Mouse (Mus musculus) T-helper 1 cell (primary cell): Measurements from ENCODE around the gene Galt.

Experiments
- in situ Hi-C: fragments of 300-600 bp; cut with MboI, MseI; formaldehyde crosslinking; loops from one replicate; pipeline ENCODE4 v1.15.1; 2025; ENCODE audit warnings: high pct_unique_total_duplicates

Gene Galt

DNA sequence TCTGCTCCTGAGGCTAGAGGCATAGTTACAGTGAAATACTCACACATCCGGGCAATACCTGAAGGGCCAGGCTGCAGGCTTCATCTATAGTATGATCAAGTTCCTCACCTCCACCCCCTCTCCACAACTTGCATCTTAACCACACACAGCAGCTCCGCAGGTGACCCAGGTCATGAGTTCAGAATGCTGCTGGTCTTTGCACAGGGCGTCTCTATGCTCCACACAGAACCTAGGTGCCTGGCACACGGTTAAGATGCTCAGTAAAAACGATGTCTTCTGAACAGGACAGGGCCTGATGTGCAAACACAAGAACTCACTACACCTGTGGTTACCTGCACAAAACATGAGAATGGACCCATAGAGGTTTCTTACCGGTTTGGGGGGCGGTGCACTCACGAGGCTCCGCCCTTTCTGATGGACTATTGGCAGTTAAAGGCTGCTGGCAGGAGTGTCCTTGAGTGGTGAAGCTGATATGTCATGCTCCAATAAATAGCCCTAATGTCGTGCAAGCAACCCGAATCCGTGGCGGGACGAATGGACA lies at the start of gene Galt:
TSS of gene Galt (plus strand) at position 432 of the 541 bp plus-strand sequence.
- in situ Hi-C loops = loop anchor here (25.0 kb wide), 1 partner anchor 157 kb away; the partner anchor contains the start of gene Gm21541

DNA sequence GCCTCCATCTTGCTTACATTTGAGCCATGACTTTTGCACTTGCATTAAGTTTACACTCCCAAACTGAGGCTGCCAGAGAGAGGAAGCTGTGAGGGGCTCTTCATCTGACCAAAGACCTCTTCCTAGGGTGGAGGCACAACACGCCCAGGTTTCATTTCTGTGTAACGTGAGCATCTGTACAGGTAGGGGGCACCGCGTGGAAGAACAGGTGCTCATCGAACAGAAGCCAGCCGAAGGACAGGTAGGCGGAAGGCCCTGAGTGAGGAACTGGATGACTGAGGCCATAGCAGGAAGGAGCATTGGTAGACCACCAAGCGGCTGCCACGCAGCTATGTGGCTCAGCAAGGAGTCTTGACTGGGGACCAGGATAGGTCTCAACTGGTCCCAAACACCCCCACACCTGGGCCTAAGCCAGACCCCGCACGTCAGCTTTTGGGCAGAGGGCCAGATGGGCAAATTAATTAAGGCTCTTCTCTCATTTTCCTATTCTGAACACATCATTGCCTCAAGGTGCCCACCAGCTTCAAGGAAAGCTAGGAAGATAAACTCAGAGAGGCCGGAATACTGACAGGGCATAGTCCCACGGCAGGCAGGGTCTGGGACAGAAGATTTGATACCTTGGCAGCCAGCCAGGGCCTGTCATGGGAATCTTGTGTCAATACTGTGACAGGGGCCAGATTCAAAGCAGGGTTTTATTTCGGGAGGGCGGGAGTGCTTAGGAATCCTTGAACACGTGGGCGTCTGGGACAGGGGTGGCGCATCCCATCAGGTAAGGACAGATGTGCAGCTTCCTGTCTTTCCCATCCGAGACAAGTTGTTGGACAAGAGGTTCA lies 48.9 kb upstream of the Galt start:
- in situ Hi-C loops = loop anchor here (25.0 kb wide), 1 partner anchor 994 kb away; the partner anchor contains the start of genes Aptx and Dnaja1

DNA sequence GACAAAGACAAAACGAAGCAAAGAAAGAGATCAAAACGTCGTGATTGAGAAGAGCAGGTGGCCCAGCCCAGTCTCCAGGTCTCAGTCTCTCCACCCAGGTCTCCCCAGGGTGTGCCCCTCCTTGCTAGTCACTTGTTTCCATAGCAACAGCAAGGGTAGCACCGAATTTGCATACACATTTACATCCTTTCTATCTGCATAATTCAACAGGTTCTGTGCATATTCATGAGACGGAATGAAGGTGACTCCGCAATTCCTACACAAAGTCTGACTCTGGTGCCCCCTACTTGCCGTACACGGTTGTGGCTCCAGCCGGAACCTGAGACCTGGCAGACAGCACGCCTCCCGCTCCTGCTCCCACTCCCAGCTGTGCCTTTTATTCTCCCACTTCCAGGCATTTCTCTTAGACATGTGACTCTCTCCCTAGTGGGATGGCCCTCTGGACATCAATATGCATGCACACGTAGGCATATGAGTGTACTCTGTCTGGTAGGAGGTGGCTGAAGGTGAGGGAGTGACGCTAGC lies 48.0 kb upstream of the Galt start:
- in situ Hi-C loops = loop anchor here (25.0 kb wide), 1 partner anchor 995 kb away; the partner anchor contains the start of genes Aptx and Dnaja1

DNA sequence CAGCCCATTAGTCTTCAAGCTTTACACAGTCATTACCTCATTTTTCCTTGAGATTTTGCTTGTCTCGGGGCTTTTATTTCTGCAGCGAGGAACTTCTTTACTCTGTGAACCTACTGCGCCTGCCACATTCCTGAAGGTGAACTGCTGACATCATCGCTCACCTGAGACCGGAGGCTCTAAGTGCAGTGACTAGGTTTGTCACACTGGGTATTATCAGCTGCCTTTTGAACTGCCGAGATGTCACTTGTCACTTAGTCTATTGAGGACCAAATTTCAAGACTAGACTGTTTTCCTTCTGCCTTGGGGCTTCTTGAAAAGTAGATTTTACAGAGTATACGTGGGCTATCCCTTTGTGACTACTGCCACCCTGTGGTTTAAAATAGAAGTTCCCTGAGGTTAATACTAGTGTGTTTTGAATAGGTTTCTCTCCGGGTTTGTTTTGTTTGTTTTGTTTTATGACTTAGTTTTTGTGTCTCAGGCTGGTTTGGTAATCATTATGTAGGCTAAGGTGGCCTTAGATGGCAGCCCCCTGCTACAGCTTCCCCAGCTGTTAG lies 46.8 kb upstream of the Galt start:
- in situ Hi-C loops = loop anchor here (25.0 kb wide), 1 partner anchor 996 kb away; the partner anchor contains the start of genes Aptx and Dnaja1

DNA sequence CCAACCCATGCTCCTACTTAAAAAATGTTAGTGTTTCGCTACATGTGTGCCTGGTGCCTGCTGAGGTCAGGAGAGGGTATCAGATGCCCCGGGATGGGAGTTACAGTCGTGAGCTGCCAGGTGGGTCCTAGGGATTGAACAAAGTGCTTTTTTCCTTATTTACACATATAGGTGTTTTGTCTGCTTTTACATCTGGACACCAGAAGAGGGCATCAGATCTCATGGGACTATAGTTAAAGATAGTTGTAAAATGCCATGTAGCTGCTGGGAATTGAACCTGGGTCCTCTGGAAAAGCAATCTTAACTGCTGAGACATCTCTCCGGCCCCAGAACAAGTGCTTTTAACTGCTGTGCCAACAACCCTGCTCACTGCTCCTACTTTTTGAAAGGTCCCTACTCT lies 44.8 kb upstream of the Galt start:
- in situ Hi-C loops = loop anchor here (25.0 kb wide), 1 partner anchor 998 kb away; the partner anchor contains the start of genes Aptx and Dnaja1

DNA sequence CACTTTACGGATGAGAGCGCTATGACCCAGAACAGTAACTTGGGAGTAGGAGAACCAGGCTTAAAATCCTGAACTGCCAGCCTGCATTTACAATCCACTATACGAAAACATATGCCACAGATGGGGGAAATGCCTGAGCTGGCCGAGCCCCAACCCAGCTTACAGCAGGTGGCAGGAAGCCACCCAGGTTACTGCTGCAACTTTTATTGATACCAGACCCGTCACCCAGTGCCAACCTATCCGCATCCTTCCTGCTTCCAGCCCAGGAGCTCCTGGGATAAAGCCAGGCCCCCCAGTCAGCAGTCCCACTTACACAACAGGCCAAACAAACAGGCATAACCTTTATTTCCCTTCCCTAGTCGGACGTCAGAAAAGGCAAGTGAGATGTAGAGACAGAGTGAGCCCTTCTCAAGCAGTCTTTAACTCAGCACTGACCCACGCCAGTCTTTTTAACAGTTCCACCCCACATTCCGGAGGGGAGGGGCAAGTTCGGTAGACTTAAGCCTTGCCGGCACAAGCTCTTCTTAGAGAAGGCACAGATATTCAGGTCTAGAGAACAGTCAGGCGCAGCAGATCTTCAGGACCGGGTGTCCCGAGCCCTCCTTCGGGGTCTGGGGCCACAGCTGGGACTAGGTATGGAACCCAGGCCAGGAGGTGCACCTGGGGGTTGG lies 43.2 kb upstream of the Galt start:
- in situ Hi-C loops = loop anchor here (25.0 kb wide), 1 partner anchor 1000 kb away; the partner anchor contains the start of genes Aptx and Dnaja1

DNA sequence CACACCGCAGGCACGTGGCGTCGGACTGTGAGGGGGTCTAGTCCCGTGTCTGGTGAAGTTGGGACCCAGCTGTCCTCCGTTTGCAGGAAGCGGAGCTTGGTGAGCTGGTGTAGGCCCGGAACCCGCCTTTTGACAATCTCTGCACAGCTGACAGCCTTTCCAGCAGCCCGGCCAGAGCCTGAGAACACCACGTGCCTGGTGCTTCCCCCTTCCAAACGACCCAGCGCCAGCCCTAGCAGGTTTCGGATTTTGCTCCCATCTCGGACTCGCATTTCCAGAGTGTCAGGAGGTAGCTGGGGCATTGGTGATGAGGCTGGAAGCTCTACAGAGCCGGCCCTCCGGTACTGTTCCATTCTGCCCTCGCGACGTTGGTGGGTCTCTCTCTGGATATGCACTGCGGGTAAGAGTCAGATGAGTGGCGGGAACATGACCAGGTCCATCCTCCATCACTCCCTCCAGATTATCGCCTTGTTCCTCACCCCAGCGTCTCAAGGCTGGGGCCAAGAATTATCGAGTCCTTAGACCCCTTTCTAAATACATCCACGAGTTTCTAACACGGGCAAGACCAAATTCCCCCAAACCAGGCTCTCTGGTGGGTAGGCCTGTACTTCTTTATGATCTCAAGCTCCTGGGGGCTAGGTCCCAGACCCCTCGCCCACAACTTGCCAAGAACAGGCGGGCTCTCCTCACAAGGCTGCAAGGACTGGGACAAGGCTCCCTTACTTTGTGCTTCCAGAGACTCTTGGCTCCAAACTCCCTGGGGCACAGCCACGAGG lies 42.4 kb upstream of the Galt start:
- in situ Hi-C loops = loop anchor here (25.0 kb wide), 1 partner anchor 1000 kb away; the partner anchor contains the start of genes Aptx and Dnaja1

DNA sequence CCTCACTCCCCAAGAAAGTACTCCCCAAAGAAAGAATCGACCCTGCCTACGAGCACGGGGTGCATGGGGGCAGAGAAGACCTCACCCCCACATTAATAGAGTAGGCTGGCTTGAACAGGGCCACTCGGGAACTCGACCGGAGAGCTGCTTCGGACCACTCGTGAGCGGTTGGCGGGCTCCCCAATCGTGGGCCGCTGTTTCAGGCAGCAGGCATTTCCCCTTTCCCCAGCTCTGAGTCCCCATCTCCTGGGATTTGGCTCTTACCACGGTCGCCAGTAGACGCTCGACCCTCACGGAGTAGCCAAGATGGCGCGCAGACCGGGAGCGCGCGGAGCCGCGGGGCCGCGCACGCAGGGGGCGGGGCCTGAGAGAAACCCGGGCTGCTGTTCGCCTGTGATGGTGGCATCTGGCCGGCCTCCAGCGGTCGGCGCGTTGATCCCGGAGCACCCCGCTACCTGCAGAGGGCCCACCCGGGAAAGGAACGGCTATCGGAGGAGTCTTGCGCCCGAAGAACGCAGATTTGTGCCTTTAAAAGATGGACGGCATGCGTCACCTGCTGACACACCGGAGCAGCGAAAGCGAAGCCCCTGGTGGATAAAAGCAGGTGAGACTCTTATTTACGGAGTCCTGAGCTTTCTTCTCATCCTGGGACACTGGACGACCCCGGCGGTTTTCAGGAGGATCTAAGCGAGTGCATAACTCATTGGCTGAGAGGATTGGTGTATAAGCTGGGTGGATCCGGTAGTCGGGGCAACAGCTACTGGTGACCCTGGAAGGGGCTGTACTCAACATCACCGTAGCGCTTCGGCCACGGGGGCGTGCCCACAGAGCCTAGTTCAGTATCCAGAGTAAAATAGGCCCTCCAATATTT lies 41.6 kb upstream of the Galt start, which contains the start of gene Rpp25l:
TSS of gene Rpp25l (minus strand) at position 338 of the 871 bp plus-strand sequence.
- in situ Hi-C loops = loop anchor here (25.0 kb wide), 1 partner anchor 1001 kb away; the partner anchor contains the start of genes Aptx and Dnaja1

DNA sequence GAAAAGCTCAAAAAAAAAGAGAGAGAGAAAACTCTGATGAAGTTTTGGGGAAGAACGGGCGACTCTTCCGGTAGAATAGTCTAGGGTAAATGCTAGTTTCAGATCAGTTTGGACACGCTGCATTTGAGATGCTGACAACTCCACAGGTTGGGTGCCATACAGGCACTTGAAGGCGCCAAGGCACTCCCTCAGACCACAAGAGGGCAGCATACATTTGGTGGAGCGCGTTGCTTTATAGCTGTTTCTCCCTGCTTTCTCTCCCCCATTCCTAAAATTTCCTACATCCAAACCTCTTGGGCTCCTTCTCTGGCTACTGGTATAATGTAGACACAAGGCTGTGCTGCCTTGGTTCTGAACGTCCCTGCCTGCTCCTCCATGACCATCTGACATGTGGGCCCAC lies 40.8 kb upstream of the Galt start:
- in situ Hi-C loops = loop anchor here (25.0 kb wide), 1 partner anchor 1002 kb away; the partner anchor contains the start of genes Aptx and Dnaja1

DNA sequence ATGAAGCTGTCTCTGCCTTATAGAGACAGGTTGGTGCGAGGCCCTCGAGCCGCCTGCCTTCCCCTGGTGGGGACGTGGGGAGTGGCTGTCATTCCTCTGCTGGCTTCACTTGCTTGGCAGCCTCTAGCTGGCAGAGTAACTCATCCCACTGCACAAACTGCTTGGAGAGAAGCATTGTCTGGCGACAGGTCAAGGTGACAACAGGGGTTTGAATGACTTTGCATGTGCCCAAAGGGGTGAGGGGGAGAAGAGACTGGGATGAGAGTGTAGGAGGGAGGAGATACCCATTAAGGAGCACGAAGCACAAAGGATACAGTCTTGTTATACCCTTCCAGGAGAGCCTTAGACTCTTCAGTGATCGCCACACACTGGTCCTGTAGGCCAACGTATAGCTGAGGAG lies 39.9 kb upstream of the Galt start:
- in situ Hi-C loops = loop anchor here (25.0 kb wide), 1 partner anchor 1003 kb away; the partner anchor contains the start of genes Aptx and Dnaja1

DNA sequence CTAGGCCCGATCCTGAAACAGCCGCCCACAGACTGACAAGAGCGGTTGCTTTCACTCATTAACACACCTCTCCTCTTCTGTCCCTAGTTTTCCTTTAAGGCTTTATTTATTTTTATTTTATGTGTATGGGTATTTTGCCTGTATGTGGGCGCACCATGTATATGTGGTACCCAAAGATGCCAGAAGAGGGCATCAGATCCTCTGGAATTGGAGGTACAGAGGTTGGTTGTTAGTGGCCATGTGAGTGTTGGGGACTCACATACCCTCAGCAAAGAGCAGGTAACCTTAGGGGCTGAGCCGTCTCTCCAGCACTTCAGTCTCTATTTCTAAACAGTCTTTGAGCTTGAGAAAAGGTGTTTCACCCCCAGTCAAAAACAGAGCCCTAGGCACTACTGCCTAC lies 39.4 kb upstream of the Galt start:
- in situ Hi-C loops = loop anchor here (25.0 kb wide), 1 partner anchor 1003 kb away; the partner anchor contains the start of genes Aptx and Dnaja1

DNA sequence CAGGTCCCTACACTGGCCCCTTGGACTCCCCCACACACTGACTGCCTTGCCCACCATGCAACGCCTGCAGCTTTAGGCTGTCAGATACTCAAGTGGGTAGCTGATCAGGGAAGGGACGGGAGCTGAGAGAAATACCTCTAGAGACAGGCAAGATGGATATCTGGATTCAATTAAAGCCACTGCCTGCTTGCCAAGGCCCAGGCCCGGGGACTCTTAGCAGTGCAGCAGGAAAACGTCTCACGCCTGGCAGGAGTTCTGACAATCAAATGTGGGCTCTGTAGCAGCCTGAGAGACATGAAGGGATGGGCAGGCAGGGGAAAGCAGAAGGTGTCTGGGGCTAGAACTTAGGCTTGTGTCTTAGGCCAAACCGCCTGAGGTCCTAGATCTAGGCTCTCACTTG lies 38.2 kb upstream of the Galt start:
- in situ Hi-C loops = loop anchor here (25.0 kb wide), 1 partner anchor 1005 kb away; the partner anchor contains the start of genes Aptx and Dnaja1

DNA sequence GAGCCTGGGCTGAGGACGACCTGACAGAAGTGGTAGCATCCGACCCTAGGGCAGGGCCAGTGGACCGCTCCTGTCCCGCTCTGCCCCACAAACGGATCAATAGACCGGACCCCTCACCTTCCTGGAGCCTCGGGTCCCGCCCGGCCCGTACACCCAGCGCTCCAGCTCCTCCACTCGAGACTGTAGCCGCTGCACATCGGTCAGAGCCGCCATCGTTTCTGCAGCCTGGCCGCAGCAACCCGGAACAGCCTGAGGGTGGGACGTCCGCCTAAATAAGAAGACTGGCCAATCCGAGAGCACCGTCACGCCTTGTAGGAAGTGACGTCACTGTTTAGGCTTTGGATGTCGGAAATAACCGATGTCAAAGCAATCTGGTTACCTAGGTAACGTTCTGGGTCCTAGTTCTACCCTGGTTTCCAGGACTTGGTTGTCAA lies 32.1 kb upstream of the Galt start, which contains the start of gene Dctn3:
TSS of gene Dctn3 (minus strand) at position 253 of the 434 bp plus-strand sequence.
- in situ Hi-C loops = loop anchor here (25.0 kb wide), 1 partner anchor 1011 kb away; the partner anchor contains the start of genes Aptx and Dnaja1

DNA sequence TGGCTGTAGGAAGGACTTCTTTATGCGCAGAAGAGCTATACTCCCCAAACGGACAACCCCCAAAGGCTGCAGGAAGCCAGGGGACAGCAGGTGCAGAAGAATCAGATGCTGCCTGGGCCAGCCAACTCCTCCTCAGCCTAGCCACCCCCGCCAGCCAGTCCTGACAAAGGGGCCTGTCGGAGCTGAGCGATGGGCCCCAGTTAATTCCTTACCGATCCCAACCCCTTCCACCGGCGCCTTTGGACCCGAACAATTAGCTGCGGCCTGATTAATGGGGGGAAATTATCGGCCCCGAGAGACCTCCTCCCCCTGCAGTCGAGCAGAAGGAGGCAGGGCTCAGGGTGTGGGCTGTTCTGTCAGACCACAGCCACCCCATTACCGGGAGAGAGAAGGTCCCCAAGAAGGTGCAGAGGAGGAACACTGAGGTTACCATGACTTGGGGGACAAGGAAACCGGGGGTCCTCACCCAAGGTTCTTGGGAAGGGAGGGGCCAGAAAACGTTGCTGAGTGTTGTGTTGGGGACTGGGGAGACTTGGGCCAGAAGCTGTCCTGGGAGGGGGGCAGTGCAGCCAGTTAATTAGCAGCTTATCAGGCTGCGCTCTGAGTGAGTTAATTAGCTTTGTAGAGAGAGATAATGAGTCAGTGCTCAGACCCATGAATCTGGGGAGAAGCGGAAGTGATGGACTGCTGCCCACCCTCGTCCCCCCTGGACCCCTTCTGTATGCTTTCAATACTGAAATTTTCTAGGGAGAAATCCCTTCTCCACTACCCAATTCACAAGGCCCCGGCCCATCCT lies 28.0 kb upstream of the Galt start:
- in situ Hi-C loops = no loop called here

DNA sequence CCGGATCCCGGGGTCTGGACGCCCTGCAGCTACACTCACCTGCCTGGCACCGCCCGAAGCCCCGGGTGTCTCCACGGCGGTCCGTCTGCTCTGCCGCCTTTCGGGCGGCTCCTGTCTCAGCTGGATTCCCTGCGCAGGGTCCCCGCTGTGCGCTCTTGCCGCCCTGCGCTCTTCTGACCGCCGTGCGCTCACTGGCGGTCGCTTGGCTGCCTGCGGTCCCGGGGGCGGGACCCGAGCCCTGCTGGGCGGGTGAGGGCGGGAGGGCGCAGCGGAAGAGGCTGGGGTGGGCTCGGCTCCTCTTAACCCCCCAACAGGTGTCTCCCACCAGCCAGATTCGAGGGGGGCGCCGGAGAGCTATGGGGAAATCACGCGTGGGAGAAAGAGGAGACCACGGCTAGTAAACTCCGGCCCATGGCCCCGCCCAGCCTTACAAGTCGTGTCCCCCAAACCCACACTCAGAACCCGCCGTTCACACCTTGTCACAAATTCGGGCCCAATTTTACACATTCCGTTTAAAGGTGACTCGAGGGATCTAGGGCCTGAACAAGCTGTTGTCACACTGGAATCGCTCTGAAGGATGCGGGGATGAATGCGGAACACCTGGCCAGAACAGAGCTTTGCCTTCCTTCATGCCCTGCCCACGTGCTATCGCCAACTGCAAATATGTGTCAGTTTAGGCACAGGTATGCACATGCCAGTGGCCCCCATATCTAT lies 23.8 kb upstream of the Galt start, which contains the start of gene Arid3c:
TSS of gene Arid3c (minus strand) at position 91 of the 714 bp plus-strand sequence.
- in situ Hi-C loops = loop anchor here (10.0 kb wide), 1 partner anchor 1214 kb away; the partner anchor contains the start of gene Dnajb5

DNA sequence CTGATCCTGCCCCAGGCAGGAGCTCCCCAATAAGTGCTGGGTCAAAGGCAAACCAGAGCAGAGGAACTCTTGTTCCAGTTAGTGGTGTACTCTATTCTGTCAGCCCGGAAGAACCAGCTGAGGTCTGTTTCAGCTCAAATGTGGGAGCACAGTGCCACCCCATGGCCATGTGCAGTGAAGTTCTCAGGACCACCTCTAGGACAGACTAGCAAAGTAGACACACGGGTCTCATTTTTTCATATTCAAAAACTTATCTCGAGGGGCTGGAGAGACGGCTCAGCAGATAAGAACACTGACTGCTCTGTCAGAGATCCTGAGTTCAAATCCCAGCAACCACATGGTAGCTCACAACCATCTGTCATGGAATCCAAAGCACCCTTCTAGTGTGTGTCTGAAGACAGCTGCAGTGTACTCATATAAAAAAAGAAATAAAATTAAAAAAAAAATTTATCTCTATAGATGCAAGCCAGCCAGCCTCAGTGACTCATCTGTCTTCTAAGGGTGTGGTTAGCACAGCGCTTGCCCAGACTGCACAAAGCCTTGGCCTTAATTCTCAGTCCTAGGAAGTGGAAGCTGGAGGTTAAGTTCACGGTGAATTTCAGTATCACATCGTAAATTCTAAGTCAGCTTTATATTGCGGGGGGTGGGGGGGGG lies 17.3 kb upstream of the Galt start:
- in situ Hi-C loops = loop anchor here (10.0 kb wide), 1 partner anchor 1207 kb away; the partner anchor contains the start of gene Dnajb5

DNA sequence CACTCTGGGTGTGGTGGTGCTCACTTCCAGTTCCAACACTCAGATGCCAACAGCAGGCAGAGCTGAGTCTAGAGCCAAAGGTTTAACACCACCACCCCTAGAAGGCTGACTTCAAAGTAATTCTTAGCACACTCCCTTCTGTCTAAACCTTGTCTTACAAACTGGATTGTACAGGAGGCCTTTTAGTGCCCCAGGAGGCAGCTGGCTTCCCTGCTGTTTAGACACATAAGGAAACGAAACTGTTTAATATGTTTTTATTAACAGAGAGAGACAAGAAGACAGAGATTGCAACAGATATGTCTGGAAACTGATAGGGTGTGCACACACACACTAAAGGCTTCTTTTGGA lies 16.8 kb upstream of the Galt start:
- in situ Hi-C loops = loop anchor here (10.0 kb wide), 1 partner anchor 1207 kb away; the partner anchor contains the start of gene Dnajb5
